Mouse (Mus musculus) lung, postnatal 0 days (tissue): ENCODE data around the gene Rnd3.

Source experiments
- CTCF ChIP-seq: IDR thresholded peaks from 2 replicates; pipeline ENCODE4 v1.5.1; 2016; ENCODE audit warnings: antibody characterized with exemption, mild to moderate bottlenecking
- EP300 ChIP-seq: IDR thresholded peaks from 2 replicates; pipeline ENCODE4 v1.6.1; 2016; ENCODE audit warnings: antibody characterized with exemption, mild to moderate bottlenecking, control low read depth

- TF ChIP-seq CTCF (no peak), EP300 (no peak)
These were observed 3.0 kb downstream of the Rnd3 start for GRCm38 (mm10) chr2:51145838-51146470.
